Mouse (Mus musculus): ENCODE data around the gene Cd300ld5.
"Not testable (repeated sequence)": the region's sequence is repeated elsewhere in the genome, so short reads cannot be mapped to it uniquely, and the experiment has no call there.

- not testable (repeated sequence) for TF ChIP-seq CTCF, EP300 (IDR thresholded peaks at IDR 0.05; ENCODE audit: low read depth)
Observed at GRCm38 (mm10) chr11:115016093-115016492, 21.5 kb downstream of the Cd300ld5 start, which contains the start of gene Cd300ld2.

All from heart, postnatal 0 days (tissue).